Mouse (Mus musculus): ENCODE results near the gene Crhbp. TPM values are rescaled to one million over a fixed set of nuclear protein-coding genes. Genes with fewer than 3 reads are reported as not detected.

Gene Crhbp
- not detected for polyA plus RNA-seq (2017; shearing (Covaris generic))

DNA sequence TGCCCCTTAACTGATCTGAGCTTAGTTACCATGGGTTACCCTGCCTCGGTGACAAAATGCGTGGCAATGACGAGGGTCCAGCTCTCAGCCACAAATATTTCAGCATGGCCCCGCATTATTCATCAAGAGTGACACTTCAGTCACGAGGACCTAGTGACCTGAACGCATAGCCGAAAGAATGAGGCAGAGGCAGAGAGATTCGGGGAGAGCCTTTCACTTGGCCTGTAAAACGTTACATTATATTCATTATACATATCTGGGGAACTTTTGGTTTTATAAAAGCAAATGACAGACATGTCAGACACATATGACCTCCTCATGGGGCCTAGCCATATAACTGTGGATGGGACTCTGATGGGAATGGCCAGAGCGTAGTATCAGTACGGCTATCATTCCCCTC, at the start of gene Crhbp:
TSS of gene Crhbp (minus strand) at position 101 of the 400 bp plus-strand sequence.

DNA sequence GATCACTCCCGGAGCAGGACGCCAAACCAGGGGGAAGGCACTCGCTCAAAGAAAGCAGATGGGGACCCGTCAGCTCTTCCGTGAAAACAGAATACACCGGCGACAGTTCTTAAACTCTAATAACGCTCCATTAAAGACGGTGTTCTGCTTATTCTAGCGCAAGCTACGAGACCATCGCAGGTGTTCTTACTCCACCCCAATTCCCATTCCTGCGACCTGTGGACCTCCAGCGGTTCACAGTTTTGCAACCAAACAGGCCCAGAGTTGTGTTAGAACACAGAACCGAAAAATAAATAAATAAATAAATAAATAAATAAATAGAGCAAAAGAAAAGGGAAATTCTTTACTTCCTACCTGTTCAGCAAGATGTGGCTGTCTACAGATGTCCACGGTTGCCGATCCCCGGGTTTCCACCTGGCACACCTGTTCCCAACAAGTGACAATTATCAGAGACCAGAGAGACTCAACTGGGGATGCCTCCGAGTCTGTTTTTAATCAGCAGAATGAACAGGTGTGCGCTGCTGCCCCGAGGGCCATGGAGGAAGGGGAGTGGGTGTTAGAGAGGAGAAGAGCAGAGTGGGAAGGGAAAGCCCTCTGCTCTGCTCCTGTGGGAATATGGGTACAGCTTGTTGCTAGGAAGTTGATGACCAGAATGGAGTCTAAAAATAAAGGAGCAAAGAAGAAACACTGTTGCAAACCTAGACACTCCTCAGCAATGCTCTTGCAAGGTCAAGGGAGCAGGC, 34.1 kb upstream of the Crhbp start, which contains the start of gene S100z:
TSS of gene S100z (minus strand) at position 51 of the 743 bp plus-strand sequence.

Other genes starting within 250 kb of the Crhbp start
- 0.77 TPM for gene Pde8b, start 194.6 kb downstream of the Crhbp start, polyA plus RNA-seq (2017; shearing (Covaris generic))
- gene Zbed3, start 121.3 kb downstream of the Crhbp start, polyA plus RNA-seq (2017; shearing (Covaris generic)), result 3.0 TPM
- gene Aggf1, start 69.6 kb downstream of the Crhbp start, polyA plus RNA-seq (2017; shearing (Covaris generic)), result 55.2 TPM
- not detected for gene S100z, start 33.8 kb upstream of the Crhbp start, polyA plus RNA-seq (2017; shearing (Covaris generic))
- 18.1 TPM for gene F2rl1, start 80.3 kb upstream of the Crhbp start, polyA plus RNA-seq (2017; shearing (Covaris generic))
- 37.8 TPM for gene F2r, start 173.6 kb upstream of the Crhbp start, polyA plus RNA-seq (2017; shearing (Covaris generic))

All from CD4-positive, CD25-positive, alpha-beta regulatory T cell (primary cell).